8 mouse cellular contexts compared by ENCODE assay signal in genomic region chr11:101784072-101784471, GRCm38 (mm10). TPM values are rescaled to one million over a fixed set of nuclear protein-coding genes. Genes with fewer than 3 reads are reported as not detected.
DNase-seq lines count a peak whose midpoint lies in the region; ATAC-seq and TF ChIP-seq lines count a peak whose summit lies in the region.

No protein-coding gene starts in this region.

- H3K36me3 ChIP-seq in E14TG2a.4 (ENCODE audit: insufficient read depth, low read length) = peaks cover 28% of the 10 kb centered on the region
- H3K36me3 ChIP-seq in forebrain, postnatal 0 days (ENCODE audit: insufficient read depth) = no peaks in the 10 kb centered on the region
- H3K36me3 ChIP-seq in midbrain, embryonic 10.5 days = no peaks in the 10 kb centered on the region

- no peaks in the 10 kb centered on the region for H3K9me3 ChIP-seq in E14TG2a.4 (ENCODE audit: low read length)
- H3K9me3 ChIP-seq in forebrain, postnatal 0 days (ENCODE audit: low read length) = no peaks in the 10 kb centered on the region
- H3K9me3 ChIP-seq in midbrain, embryonic 10.5 days (replicated peaks) = no peaks in the 10 kb centered on the region

- peak overlapping the region; percentile 83 for H3K4me3 ChIP-seq in gastrocnemius, adult 2 months
- peak overlapping the region; percentile 88 for H3K4me3 ChIP-seq in E14TG2a.4 (replicated peaks; ENCODE audit: low read length)
- peak overlapping the region; percentile 57 for H3K4me3 ChIP-seq in forebrain, postnatal 0 days (ENCODE audit: low read depth, low read length)
- H3K4me3 ChIP-seq in midbrain, embryonic 10.5 days = peak overlapping the region; percentile 68

- peaks cover 16% of the 10 kb centered on the region for H3K27me3 ChIP-seq in E14TG2a.4 (ENCODE audit: insufficient read depth, low read length)
- H3K27me3 ChIP-seq in forebrain, postnatal 0 days (ENCODE audit: insufficient read depth, low read length) = peaks cover 34% of the 10 kb centered on the region
- H3K27me3 ChIP-seq in midbrain, embryonic 10.5 days (ENCODE audit: low read depth, poor library complexity, severe bottlenecking) = peaks cover 96% of the 10 kb centered on the region

- WGBS in forebrain, postnatal 0 days = under 1% methylated on average over 16 of the region's 19 CpGs
- WGBS in midbrain, embryonic 10.5 days = 2% methylated on average over 19 of the region's 19 CpGs

- H3K4me2 ChIP-seq in forebrain, postnatal 0 days (ENCODE audit: low read depth) = peak overlapping the region; percentile 98

- H3K4me1 ChIP-seq in E14TG2a.4 (replicated peaks; ENCODE audit: low read depth, low read length) = peaks cover 85% of the 10 kb centered on the region
- H3K4me1 ChIP-seq in forebrain, postnatal 0 days (ENCODE audit: insufficient read depth) = peaks cover 4% of the 10 kb centered on the region; the same call in 1 of the 2 replicates
- peaks cover 35% of the 10 kb centered on the region for H3K4me1 ChIP-seq in midbrain, embryonic 10.5 days

- no peak for DNase-seq in gastrocnemius, adult 2 months
- DNase-seq in gastrocnemius, adult 18-20 months (ENCODE audit: low spot score) = no peak
- no peak for DNase-seq in forebrain, postnatal 0 days
- DNase-seq in midbrain, embryonic 10.5 days (ENCODE audit: low spot score) = no peak
- DNase-seq in left cerebral cortex, postnatal 25 days (ENCODE audit: low spot score in 2 of 2) = no peak
- no peak for DNase-seq in thymus, postnatal 4 days
- DNase-seq in lung, postnatal 36 days = no peak

- H3K27ac ChIP-seq in gastrocnemius, adult 2 months = peak overlapping the region; percentile 38
- no peak overlapping the region for H3K27ac ChIP-seq in forebrain, postnatal 0 days (ENCODE audit: low read depth, low read length)
- H3K27ac ChIP-seq in midbrain, embryonic 10.5 days (replicated peaks) = peak overlapping the region; percentile 88

- ATAC-seq in forebrain, postnatal 0 days = no peak

- H3K9ac ChIP-seq in forebrain, postnatal 0 days = peak overlapping the region; percentile 60

- intact Hi-C loops in gastrocnemius, adult 2 months (cut with DNase I) = no loop called here
- intact Hi-C loops in left cerebral cortex, postnatal 25 days (cut with DNase I) = no loop called here

- TF ChIP-seq CTCF in gastrocnemius, adult 2 months (IDR thresholded peaks at IDR 0.05) = no peak
- no peak for TF ChIP-seq CTCF in E14TG2a.4 (conservative IDR thresholded peaks at IDR 0.05; ENCODE audit: low read length)
- TF ChIP-seq CTCF in forebrain, postnatal 0 days (IDR thresholded peaks at IDR 0.05; ENCODE audit: low read depth) = no peak

RNA-seq across cellular contexts. Expression of gene Etv4, which starts 1.1 kb away (rescaled TPM):
- total RNA-seq in gastrocnemius, adult 2 months (2021) = 1 to 10 TPM; 2.7 to 3.1 TPM
- total RNA-seq in gastrocnemius, adult 18-20 months (2021) = 1 to 10 TPM; 2.4 to 2.5 TPM
- total RNA-seq in forebrain, postnatal 0 days (2014; rRNA removed) = 24.2 and 25.1 TPM in 2 replicates
- polyA plus RNA-seq in forebrain, postnatal 0 days (2015; fragmentation: Nextera tagmentation; extraction: Ambion mirVana) = 15.9 and 16.8 TPM in 2 replicates
- 9.4 and 10.5 TPM in 2 replicates for polyA plus RNA-seq in midbrain, embryonic 10.5 days (2016; fragmentation: Nextera tagmentation; extraction: Ambion mirVana)
- 10 to 100 TPM; 18.1 to 20.3 TPM for total RNA-seq in left cerebral cortex, postnatal 25 days (2021)

RNA-seq across cellular contexts. Expression of gene Dhx8, which starts 51.4 kb away (rescaled TPM):
- total RNA-seq in gastrocnemius, adult 2 months (2021) = 10 to 100 TPM; 13.8 to 15.1 TPM
- total RNA-seq in gastrocnemius, adult 18-20 months (2021) = 10 to 100 TPM; 13.9 to 14.3 TPM
- 26.5 and 33.3 TPM in 2 replicates for total RNA-seq in forebrain, postnatal 0 days (2014; rRNA removed)
- polyA plus RNA-seq in forebrain, postnatal 0 days (2015; fragmentation: Nextera tagmentation; extraction: Ambion mirVana) = 18.8 and 25.0 TPM in 2 replicates
- 40.0 and 44.0 TPM in 2 replicates for polyA plus RNA-seq in midbrain, embryonic 10.5 days (2016; fragmentation: Nextera tagmentation; extraction: Ambion mirVana)
- total RNA-seq in left cerebral cortex, postnatal 25 days (2021) = 10 to 100 TPM; 38.2 to 39.3 TPM
